Mouse (Mus musculus): ENCODE data around the gene Cacng8.

DNA sequence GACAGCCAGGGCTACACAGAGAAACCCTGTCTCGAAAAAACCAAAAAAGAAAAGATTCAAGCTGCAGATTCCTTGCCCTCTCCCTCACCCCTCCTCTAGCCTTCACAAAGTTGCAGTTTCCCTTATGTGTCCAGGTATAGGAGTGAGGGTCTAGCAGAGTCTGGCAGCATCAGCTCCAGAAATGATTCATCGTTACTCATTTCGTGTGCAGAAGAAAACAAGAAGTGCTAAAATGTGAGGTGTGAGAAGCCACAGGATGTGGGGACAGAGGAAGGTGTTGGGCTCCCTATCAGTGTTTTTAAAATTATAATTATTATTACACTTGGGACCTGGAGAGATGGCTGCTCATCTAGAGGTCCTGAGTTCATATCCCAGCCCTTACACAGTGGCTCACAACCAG is 54.2 kb downstream of the Cacng8 start:
- TF ChIP-seq CTCF (IDR thresholded peaks at IDR 0.05; ENCODE audit: control insufficient read depth, insufficient read depth, low read length) (no peak), POLR2A (IDR thresholded peaks at IDR 0.05; ENCODE audit: borderline replicate concordance, control insufficient read depth, low read depth, low read length) (no peak)

All from bone marrow, adult 2 months (tissue).